Mouse (Mus musculus) cerebellum, postnatal 14 days (tissue): Measurements from ENCODE around the gene Zfp541.

Source experiments
- DNase-seq, 2 experiments: peaks; one replicate each; pipeline ENCODE4 v3.0.0; 2021; ENCODE audit warnings: mixed read lengths in 2 of 2

Zfp541 gene

GRCm38 (mm10) chr7:16061219-16062098 is at the start of gene Zfp541:
Gene Zfp541, plus strand, starts transcription at chr7:16061814.
- DNase-seq = peak in 1 of 2 experiments; percentile 51

DNA sequence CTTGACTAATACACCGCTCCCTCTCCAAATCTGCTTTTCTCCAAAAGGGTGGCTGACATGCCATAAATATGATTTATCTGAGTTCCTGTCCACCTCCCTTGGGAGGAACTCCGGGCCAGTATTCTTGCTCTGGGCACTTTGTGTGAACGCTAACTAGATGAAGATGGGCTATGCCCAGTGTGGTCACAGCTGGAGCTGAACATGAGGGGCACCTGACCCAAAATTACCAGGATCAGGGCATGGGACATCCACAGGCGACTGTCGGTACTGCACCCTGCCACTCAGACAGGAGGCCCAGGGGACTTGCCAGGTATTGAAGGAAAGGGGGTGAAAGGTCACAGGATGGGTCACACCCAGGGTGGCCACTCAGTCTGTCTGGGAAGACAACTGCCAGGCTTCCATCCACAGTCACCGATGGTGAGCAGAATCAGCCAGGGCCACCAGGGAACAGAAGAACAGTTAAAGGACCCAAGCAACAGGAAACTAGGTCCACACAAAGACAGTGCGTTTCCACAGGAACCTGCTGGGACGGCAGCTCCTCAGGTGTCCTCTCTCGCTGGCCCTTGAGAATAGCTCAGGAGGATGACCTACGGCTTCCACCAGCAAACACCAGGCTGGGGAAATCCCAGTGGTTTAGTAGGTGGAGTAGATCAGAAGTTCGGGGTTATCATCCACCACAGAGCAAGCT is 48.9 kb upstream of the Zfp541 start:
- peak in 1 of 2 experiments; percentile 68 for DNase-seq

DNA sequence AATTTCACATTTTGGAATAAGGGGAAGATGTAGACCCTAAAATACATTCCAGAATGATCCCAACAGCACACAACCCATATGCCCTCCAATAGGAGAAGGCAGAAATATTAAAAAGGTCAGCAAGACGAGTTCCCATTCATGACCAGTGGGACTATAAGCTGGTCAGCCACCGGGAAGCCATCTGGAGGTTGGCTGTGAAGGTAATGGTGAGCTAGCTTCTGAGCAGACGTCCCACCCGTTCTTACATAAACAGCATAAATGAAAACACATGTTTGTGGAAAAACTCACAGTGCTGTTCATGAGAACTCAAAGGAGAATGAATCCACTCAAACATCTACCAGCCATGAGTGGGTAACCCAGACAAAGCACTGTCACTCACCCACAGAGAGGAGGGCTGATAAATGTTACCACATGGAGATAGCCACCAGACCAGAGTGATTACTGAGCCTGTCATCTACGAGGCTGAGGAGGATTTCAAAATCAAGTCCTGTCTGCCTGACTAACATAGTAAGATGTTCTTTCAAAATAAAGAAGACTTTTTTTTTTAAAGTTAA is 47.8 kb upstream of the Zfp541 start:
- no peak for DNase-seq

DNA sequence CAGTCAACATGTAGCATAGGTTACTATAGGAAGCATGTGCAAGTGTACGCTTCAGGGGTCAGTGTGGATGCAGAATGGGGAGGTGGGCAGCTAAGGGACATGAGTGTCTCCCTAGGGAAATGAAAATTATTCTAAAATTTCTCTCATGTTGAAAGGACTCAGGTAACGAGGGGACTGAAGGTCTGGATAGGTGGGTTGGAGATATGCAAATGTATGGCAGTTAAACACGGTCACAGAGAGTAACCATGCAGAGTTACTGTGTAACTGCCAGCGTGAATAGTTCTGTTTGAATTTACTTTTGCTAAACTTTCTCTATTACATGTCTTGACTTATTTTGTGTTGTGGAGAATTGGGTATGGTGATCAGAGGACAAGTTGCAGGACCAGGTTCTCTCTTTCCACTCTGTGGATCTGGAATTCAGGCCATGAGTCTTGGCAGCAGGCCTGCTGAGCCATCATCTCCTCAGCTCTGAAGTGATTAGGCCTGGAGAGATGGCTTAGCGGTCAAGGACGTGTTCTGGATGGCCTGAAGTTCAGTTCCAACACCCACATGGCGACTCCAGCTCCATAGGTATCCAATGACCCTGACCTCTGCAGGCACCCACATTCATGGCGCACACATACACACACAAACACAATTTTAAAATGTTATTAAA is 47.0 kb upstream of the Zfp541 start:
- peak; percentile 42 to 71 for DNase-seq

GRCm38 (mm10) chr7:16015384-16015783 is 46.2 kb upstream of the Zfp541 start:
- DNase-seq = no peak

GRCm38 (mm10) chr7:16018016-16018810 is 43.4 kb upstream of the Zfp541 start:
- DNase-seq = no peak

DNA sequence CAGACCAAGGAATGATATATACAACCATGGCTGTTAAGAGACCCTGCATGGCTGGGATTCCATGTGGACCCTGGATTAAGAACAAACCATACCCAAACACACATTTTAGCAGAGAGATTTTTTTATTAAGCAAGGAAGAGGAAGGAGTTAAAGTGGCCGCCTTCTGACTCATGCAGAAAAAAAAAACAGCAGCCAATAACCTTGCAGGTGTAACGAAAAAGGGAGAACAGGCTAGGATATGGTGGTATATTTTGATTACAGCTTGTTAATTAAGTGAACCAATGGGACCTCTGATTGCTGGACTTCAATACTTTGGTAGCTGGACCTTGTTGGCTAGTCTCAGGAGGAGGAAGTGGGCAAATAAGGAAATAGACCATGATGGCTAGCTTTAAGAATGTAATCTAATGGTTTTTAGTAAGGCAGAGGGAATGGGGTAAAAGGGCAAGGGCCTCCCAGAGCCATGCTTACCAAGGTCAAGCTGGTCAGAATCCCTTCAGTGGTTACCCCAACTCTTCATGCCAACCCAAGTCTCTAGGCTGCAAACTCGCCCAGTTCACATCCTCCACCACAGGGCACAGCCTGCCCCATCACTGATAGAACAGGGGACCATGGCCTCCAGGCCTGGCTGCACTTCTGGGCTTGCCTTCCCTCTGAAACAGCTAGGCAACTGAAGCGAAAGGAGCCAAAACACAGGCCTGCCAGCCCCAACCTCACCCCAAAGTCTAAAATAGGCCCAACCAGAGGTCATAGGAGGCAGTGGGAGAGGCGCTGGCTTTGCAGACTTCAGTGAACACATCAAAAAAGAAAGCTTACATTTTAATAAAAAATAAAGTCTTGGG is 42.1 kb upstream of the Zfp541 start:
- DNase-seq = no peak

GRCm38 (mm10) chr7:16024603-16025222 is 36.9 kb upstream of the Zfp541 start:
- no peak for DNase-seq

DNA sequence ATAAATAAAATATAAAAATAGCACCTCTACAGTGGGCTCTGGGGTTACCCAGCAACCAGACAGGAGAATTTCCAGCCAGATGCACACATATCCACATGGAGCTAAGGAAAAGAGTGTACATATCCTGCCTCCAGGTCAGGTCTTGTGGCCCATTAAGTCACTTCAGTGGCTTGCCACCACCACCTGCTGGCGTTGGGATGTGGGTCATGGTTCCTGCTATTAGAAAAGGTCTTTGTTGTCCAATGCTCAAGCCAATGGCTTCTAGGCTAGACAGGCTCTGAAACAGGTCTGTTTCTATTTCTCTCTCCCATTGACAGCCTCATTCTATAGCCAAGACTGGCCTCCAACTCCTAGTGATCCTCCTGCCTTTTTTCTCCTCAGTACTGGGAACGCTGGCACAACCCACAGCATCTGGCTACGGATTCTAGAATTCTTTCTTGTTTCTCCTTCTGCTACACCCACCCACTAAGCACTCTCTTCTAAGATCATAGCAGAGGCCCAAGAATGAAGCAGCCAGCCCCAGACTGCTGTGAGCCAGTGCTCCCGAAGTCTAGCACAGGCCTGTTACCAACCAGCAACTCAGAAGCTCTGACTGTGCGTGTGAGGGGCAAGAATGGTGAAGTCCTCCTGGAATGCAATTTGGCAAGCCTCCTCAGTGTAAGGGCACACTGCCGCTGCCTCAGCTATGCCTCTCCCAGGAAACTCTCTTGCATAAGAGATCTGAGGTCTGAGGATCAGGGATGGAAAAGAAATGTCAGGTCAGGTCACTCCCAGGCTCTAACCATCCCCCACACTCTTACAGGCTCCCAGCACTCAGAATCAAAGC is 33.3 kb upstream of the Zfp541 start:
- DNase-seq = peak in 1 of 2 experiments; percentile 35

GRCm38 (mm10) chr7:16031072-16031471 is 30.5 kb upstream of the Zfp541 start:
- no peak for DNase-seq

GRCm38 (mm10) chr7:16033059-16033458 is 28.6 kb upstream of the Zfp541 start:
- DNase-seq = no peak

GRCm38 (mm10) chr7:16033580-16034461 is 27.8 kb upstream of the Zfp541 start:
- DNase-seq = no peak

DNA sequence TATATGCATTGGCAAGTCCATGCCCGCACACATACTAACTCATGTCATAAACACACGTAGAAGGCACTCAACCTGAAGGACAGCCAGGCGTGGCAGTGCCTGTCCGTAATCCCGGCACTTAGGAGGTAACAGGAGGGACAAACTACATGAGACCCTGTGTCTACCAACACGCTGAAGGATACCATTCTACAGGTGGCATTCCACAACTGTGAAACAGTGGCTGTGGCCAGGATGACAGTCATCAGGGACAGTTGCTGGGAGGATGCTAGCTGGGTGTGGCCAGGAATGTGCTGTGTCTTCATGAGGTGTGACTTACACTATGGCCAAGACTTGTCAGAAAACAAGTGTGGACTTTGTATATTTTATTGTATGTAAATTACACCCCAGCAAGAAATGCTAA is 24.6 kb upstream of the Zfp541 start:
- DNase-seq = no peak

GRCm38 (mm10) chr7:16039363-16039762 is 22.3 kb upstream of the Zfp541 start:
- DNase-seq = no peak

GRCm38 (mm10) chr7:16041208-16041607 is 20.4 kb upstream of the Zfp541 start:
- peak; percentile 80 to 81 for DNase-seq

- no peak for DNase-seq
Measured at GRCm38 (mm10) chr7:16042850-16043775, 18.5 kb upstream of the Zfp541 start.

DNA sequence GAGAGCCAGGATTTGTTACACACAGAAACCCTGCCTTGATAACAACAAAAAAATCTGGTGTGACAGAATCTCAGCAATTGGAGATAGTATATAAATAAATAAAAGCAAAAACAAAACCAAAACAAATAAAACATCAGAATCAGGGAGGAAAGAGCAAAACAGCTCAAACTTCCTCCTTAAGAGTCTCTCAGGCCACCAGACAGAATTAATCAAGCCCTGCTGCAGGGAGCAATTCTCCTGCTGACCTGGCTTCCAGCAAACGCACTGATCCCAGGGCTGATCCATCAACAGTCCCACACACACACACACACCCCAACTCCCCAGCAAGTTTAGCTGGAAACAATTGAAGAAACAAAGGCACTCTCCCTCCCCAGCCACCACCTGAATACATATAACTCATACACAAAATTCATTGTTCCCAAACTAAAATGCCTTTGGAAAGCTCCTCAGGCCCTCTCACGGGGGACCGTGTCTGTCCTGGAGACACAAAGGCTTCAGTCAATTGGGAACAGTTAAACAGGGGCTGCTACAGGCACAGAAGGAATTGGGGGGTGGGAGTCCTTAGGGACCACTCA is 17.7 kb upstream of the Zfp541 start:
- DNase-seq = no peak
